Mouse (Mus musculus) hindbrain, embryonic 10.5 days (tissue): ENCODE results near the gene Cdca8. TPM values are rescaled to one million over a fixed set of nuclear protein-coding genes. Genes with fewer than 3 reads are reported as not detected.

Experiments used
- DNase-seq: peaks from one replicate; pipeline ENCODE4 v3.0.0-alpha.2; 2017; ENCODE audit warnings: low spot score
- H3K27ac ChIP-seq: fragments of 300-500 bp; sonication (generic); 2 replicates; pipeline ENCODE4 v1.5.1; 2016; ENCODE audit warnings: mild to moderate bottlenecking, moderate library complexity
- H3K27me3 ChIP-seq: fragments of 300-500 bp; sonication (generic); 2 replicates; pipeline ENCODE4 v1.6.1; 2016; ENCODE audit warnings: mild to moderate bottlenecking; ENCODE audit not compliant: poor library complexity, insufficient read depth, severe bottlenecking
- H3K36me3 ChIP-seq: fragments of 300-500 bp; sonication (generic); 2 replicates; pipeline ENCODE4 v1.6.1; 2016; ENCODE audit warnings: mild to moderate bottlenecking, moderate library complexity
- H3K4me1 ChIP-seq: fragments of 300-500 bp; sonication (generic); replicated peaks from 2 replicates; pipeline ENCODE4 v1.6.1; 2016; ENCODE audit warnings: mild to moderate bottlenecking
- H3K4me3 ChIP-seq: fragments of 300-500 bp; sonication (generic); 2 replicates; pipeline ENCODE4 v1.5.1; 2016; ENCODE audit warnings: mild to moderate bottlenecking, moderate library complexity
- H3K9me3 ChIP-seq: fragments of 300-500 bp; sonication (generic); 2 replicates; pipeline ENCODE4 v1.6.1; 2016; ENCODE audit warnings: mild to moderate bottlenecking, moderate library complexity
- WGBS: fragments of 180-500 bp; shearing (Covaris S2); methylation state at CpG from one replicate; pipeline ENCODE4 v1.1.7; 2016; 5-methylcytosine and 5-hydroxymethylcytosine counted together
- polyA plus RNA-seq: library from polyadenylated mRNA; unstranded; fragments of >200 nt; fragmentation: Nextera tagmentation; extraction: Ambion mirVana; gene quantifications from 2 replicates; pipeline ENCODE4 v1.2.1, GENCODE M21; 2016

Cdca8 gene
- polyA plus RNA-seq, 1 experiment from 2014 or later, result 224 TPM

- no peaks in the 10 kb centered on the region for H3K27me3 ChIP-seq
- 90% methylated on average over 3 of the region's 3 CpGs for WGBS
- H3K36me3 ChIP-seq, result no peaks in the 10 kb centered on the region
- no peak for DNase-seq
- H3K27ac ChIP-seq, result no peak overlapping the region
- no peak overlapping the region for H3K4me3 ChIP-seq
- peaks cover 4% of the 10 kb centered on the region; the same call in 1 of the 2 replicates for H3K4me1 ChIP-seq
- no peaks in the 10 kb centered on the region for H3K9me3 ChIP-seq
Observed at GRCm38 (mm10) chr4:124949488-124949887, 10.4 kb upstream of the Cdca8 start.

GRCm38 (mm10) chr4:124944961-124945360 lies 5.8 kb upstream of the Cdca8 start:
- Histone ChIP-seq H3K36me3 (peaks cover 28% of the 10 kb centered on the region), H3K9me3 (no peaks in the 10 kb centered on the region), H3K4me1 (peaks cover 5% of the 10 kb centered on the region), H3K4me3 (no peak overlapping the region), H3K27ac (no peak overlapping the region), H3K27me3 (no peaks in the 10 kb centered on the region)
- no peak for DNase-seq
- WGBS, result 55% methylated on average over 2 of the region's 2 CpGs

GRCm38 (mm10) chr4:124943781-124944180 lies 4.7 kb upstream of the Cdca8 start:
- no peak for DNase-seq
- Histone ChIP-seq H3K4me1 (peaks cover 6% of the 10 kb centered on the region), H3K9me3 (no peaks in the 10 kb centered on the region), H3K27me3 (no peaks in the 10 kb centered on the region), H3K36me3 (peaks cover 38% of the 10 kb centered on the region), H3K27ac (no peak overlapping the region), H3K4me3 (no peak overlapping the region)
- WGBS, result 79% methylated on average over 5 of the region's 5 CpGs

- Histone ChIP-seq H3K4me3 (no peak overlapping the region), H3K4me1 (peaks cover 11% of the 10 kb centered on the region), H3K9me3 (no peaks in the 10 kb centered on the region), H3K27me3 (no peaks in the 10 kb centered on the region), H3K27ac (no peak overlapping the region), H3K36me3 (peaks cover 43% of the 10 kb centered on the region)
- 13% methylated on average over 4 of the region's 4 CpGs for WGBS
- DNase-seq, result peak; percentile 81
Observed at GRCm38 (mm10) chr4:124943022-124943421, 3.9 kb upstream of the Cdca8 start.

GRCm38 (mm10) chr4:124936613-124937471 lies 2.3 kb downstream of the Cdca8 start, which contains the start of gene 9930104L06Rik:
TSS of gene 9930104L06Rik (plus strand) at chr4:124937048.
- Histone ChIP-seq H3K27ac (peak within 1 kb of the TSS; percentile 93), H3K27me3 (no peaks in the 10 kb centered on the region), H3K9me3 (no peaks in the 10 kb centered on the region), H3K4me3 (peak within 1 kb of the TSS; percentile 92), H3K36me3 (peaks cover 38% of the 10 kb centered on the region), H3K4me1 (peaks cover 35% of the 10 kb centered on the region)
- under 1% methylated on average over 52 of the region's 52 CpGs for WGBS
- DNase-seq, result peak; percentile 95

GRCm38 (mm10) chr4:124928102-124928501 lies 11.0 kb downstream of the Cdca8 start:
- Histone ChIP-seq H3K27ac (no peak overlapping the region), H3K27me3 (no peaks in the 10 kb centered on the region), H3K4me3 (no peak overlapping the region), H3K9me3 (no peaks in the 10 kb centered on the region), H3K4me1 (no peaks in the 10 kb centered on the region), H3K36me3 (peaks cover 83% of the 10 kb centered on the region)
- WGBS, result 94% methylated on average over 5 of the region's 5 CpGs
- no peak for DNase-seq

- Histone ChIP-seq H3K27ac (peak overlapping the region; percentile 86), H3K4me3 (peak overlapping the region; percentile 34), H3K27me3 (peaks cover 26% of the 10 kb centered on the region), H3K9me3 (no peaks in the 10 kb centered on the region), H3K4me1 (peaks cover 33% of the 10 kb centered on the region), H3K36me3 (peaks cover 4% of the 10 kb centered on the region; the same call in 1 of the 2 replicates)
- peak; percentile 78 for DNase-seq
- 6% methylated on average over 21 of the region's 21 CpGs for WGBS
Observed at GRCm38 (mm10) chr4:124905971-124906822, 32.9 kb downstream of the Cdca8 start.

GRCm38 (mm10) chr4:124905417-124905816 lies 33.7 kb downstream of the Cdca8 start:
- Histone ChIP-seq H3K36me3 (peaks cover 4% of the 10 kb centered on the region; the same call in 1 of the 2 replicates), H3K27me3 (peaks cover 26% of the 10 kb centered on the region), H3K27ac (peak overlapping the region; percentile 86), H3K9me3 (no peaks in the 10 kb centered on the region), H3K4me3 (no peak overlapping the region), H3K4me1 (peaks cover 33% of the 10 kb centered on the region)
- WGBS, result 68% methylated on average over 4 of the region's 4 CpGs
- DNase-seq, result no peak

- no peak for DNase-seq
- Histone ChIP-seq H3K4me1 (peaks cover 49% of the 10 kb centered on the region), H3K27ac (peak overlapping the region; percentile 82), H3K36me3 (peaks cover 4% of the 10 kb centered on the region; the same call in 1 of the 2 replicates), H3K4me3 (no peak overlapping the region), H3K27me3 (peaks cover 49% of the 10 kb centered on the region), H3K9me3 (no peaks in the 10 kb centered on the region)
- 56% methylated on average over 5 of the region's 5 CpGs for WGBS
Observed at GRCm38 (mm10) chr4:124899906-124900305, 39.2 kb downstream of the Cdca8 start.

GRCm38 (mm10) chr4:124898428-124898827 lies 40.7 kb downstream of the Cdca8 start:
- H3K36me3 ChIP-seq, result peaks cover 4% of the 10 kb centered on the region; the same call in 1 of the 2 replicates
- peak overlapping the region; percentile 82 for H3K27ac ChIP-seq
- H3K27me3 ChIP-seq, result peaks cover 63% of the 10 kb centered on the region
- peaks cover 58% of the 10 kb centered on the region for H3K4me1 ChIP-seq
- no peaks in the 10 kb centered on the region for H3K9me3 ChIP-seq
- WGBS, result 24% methylated on average over 10 of the region's 10 CpGs
- no peak overlapping the region; the same call in 1 of the 2 replicates for H3K4me3 ChIP-seq
- DNase-seq, result peak; percentile 61

- peaks cover 74% of the 10 kb centered on the region for H3K27me3 ChIP-seq
- WGBS, result 1% methylated on average over 83 of the region's 83 CpGs
- H3K36me3 ChIP-seq, result no peaks in the 10 kb centered on the region
- peak; percentile 37 for DNase-seq
- peaks cover 46% of the 10 kb centered on the region for H3K4me1 ChIP-seq
- peak overlapping the region; percentile 58 for H3K4me3 ChIP-seq
- no peaks in the 10 kb centered on the region for H3K9me3 ChIP-seq
- H3K27ac ChIP-seq, result peak overlapping the region; percentile 70
Observed at GRCm38 (mm10) chr4:124894508-124895428, 44.3 kb downstream of the Cdca8 start.

GRCm38 (mm10) chr4:124893769-124894168 lies 45.3 kb downstream of the Cdca8 start:
- DNase-seq, result peak; percentile 20

More at GRCm38 (mm10) chr4:124893769-124894168, 45.3 kb downstream of the Cdca8 start:
- Histone ChIP-seq H3K9me3 (no peaks in the 10 kb centered on the region), H3K27ac (0 out of 2 replicates have a peak overlapping the region, but pooled peaks have one; percentile 70), H3K27me3 (peaks cover 73% of the 10 kb centered on the region), H3K36me3 (no peaks in the 10 kb centered on the region), H3K4me1 (peaks cover 36% of the 10 kb centered on the region), H3K4me3 (peak overlapping the region; percentile 58)
- WGBS, result 23% methylated on average over 6 of the region's 6 CpGs
